Mouse (Mus musculus): ENCODE measurements at regions not wholly inside any gene's neighbourhood (a gene's known extent, or its start where the extent isn't known, plus 50 kb on each side); places are given as distances from the start of the nearest gene placed in this dataset.
"Not testable (repeated sequence)": the region's sequence is repeated elsewhere in the genome, so short reads cannot be mapped to it uniquely, and the experiment has no call there.

DNA sequence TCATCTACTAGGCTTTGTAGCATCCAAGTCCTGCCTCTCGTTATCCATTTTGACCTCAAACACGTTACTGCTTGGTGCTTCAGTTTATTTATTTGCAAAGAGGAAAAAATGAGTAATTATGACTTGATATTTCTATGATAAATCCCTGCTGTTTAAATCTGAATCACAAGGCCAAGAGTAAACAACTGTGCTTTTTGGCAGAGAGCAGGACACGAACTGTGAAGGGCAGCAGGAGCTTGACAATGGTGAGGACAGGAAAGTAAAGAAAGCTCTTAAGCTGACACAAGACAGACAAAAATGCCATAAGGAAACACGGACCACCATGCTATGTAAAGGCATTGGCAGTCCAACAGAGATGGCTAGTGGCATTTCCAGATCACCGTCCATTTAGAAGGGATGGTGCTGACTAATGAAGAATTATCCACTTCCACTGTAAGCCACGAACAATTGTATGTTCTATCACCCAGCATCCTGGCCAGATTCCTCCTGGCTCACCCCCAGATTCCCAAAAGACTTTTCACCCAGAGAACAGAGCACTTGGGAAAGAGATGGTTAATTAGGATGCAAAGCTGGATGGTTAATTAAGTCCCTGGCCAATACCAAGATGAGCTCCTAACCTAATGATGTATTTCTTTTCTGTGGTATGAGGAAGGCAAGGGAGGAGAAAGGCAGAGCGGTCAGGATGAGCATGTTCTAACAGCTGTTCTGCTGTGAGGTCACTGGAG lies 476.1 kb upstream of the Cdh5 start:
- Histone ChIP-seq H3K9ac (no peak overlapping the region), H3K9me3 (replicated peaks) (no peaks in the 10 kb centered on the region), H3K27ac (no peak overlapping the region), H3K4me3 (no peak overlapping the region), H3K4me2 (no peak overlapping the region), H3K27me3 (no peaks in the 10 kb centered on the region), H3K4me1 (replicated peaks) (no peaks in the 10 kb centered on the region), H3K36me3 (no peaks in the 10 kb centered on the region)
- 62% methylated on average over 7 of the region's 7 CpGs for WGBS
- no peak for ATAC-seq (replicated peaks; ENCODE audit: insufficient number of reproducible peaks, insufficient read depth, low FRiP score, low read depth)

DNA sequence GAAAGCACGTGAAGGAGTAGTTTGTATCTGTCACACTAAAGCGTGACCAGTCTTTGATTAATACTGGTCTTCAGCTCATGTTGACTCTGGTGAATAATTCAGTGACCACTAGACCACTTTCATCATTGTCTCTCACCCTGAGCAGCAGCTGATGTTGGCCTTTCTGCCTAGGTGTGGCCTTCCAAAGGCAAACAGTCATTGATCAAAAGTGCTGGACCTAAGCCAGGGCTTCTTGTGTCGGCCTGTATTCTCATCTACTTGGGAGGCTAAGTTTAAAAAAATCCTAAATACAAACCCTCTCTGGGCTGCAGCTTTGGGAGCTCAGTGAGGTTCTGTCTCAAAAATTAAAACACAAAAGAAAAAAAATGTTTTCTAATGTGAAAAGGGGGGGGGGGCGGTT lies 475.0 kb upstream of the Cdh5 start:
- Histone ChIP-seq H3K27ac (no peak overlapping the region), H3K4me3 (no peak overlapping the region), H3K9ac (no peak overlapping the region), H3K9me3 (replicated peaks) (no peaks in the 10 kb centered on the region), H3K36me3 (no peaks in the 10 kb centered on the region), H3K4me1 (replicated peaks) (no peaks in the 10 kb centered on the region), H3K4me2 (no peak overlapping the region), H3K27me3 (no peaks in the 10 kb centered on the region)
- ATAC-seq (replicated peaks; ENCODE audit: insufficient number of reproducible peaks, insufficient read depth, low FRiP score, low read depth), result no peak
- WGBS, result 52% methylated on average over 4 of the region's 4 CpGs

DNA sequence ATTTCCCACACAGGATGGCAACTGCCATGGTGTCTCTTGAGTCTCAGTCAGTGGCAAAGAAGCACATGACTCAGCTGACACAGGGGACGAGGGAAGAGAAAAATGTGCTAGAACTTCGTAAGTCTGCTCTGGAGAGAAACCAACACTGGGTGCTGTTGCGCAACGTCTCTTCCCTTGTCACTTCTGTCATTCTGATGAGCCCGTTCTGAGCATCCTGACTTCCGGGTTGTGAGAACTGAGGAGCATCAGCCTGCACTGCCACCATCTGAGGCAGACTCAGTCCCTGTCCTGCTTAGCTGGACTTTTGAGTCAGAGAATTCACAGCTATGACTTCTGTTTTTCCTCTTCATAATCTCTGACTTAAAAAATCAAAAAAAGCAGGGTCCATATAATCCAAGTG lies 468.9 kb upstream of the Cdh5 start:
- H3K27ac ChIP-seq, result no peak overlapping the region
- H3K9ac ChIP-seq, result no peak overlapping the region
- H3K9me3 ChIP-seq (replicated peaks), result no peaks in the 10 kb centered on the region
- no peaks in the 10 kb centered on the region for H3K27me3 ChIP-seq
- no peaks in the 10 kb centered on the region for H3K36me3 ChIP-seq
- no peak for ATAC-seq (replicated peaks; ENCODE audit: insufficient number of reproducible peaks, insufficient read depth, low FRiP score, low read depth)
- 69% methylated on average over 6 of the region's 6 CpGs for WGBS
- no peaks in the 10 kb centered on the region for H3K4me1 ChIP-seq (replicated peaks)
- no peak overlapping the region for H3K4me3 ChIP-seq
- H3K4me2 ChIP-seq, result no peak overlapping the region

DNA sequence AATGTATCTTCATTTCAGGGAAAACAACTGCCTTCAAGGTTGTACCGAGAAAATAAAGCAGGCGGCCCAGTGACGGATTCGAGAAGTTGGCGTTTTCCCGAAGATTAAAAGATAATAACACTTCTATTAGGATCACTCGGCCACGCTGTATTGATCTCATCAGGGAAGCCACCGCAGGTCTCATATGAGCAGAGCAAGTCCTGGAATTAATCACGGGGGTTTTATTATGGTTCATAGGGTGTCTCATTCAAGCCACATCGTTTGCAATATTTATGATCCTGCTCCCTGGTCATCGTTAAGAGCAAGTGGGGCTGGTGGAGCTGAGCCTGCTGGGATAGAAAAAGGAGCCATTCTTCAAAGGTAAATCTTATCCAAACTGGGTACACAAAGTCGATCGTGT lies 466.5 kb upstream of the Cdh5 start:
- no peaks in the 10 kb centered on the region for H3K4me1 ChIP-seq (replicated peaks)
- H3K4me2 ChIP-seq, result no peak overlapping the region
- no peaks in the 10 kb centered on the region for H3K27me3 ChIP-seq
- H3K4me3 ChIP-seq, result no peak overlapping the region
- no peak overlapping the region for H3K9ac ChIP-seq
- no peaks in the 10 kb centered on the region for H3K9me3 ChIP-seq (replicated peaks)
- 85% methylated on average over 14 of the region's 14 CpGs for WGBS
- H3K36me3 ChIP-seq, result no peaks in the 10 kb centered on the region
- ATAC-seq (replicated peaks; ENCODE audit: insufficient number of reproducible peaks, insufficient read depth, low FRiP score, low read depth), result no peak
- no peak overlapping the region for H3K27ac ChIP-seq

DNA sequence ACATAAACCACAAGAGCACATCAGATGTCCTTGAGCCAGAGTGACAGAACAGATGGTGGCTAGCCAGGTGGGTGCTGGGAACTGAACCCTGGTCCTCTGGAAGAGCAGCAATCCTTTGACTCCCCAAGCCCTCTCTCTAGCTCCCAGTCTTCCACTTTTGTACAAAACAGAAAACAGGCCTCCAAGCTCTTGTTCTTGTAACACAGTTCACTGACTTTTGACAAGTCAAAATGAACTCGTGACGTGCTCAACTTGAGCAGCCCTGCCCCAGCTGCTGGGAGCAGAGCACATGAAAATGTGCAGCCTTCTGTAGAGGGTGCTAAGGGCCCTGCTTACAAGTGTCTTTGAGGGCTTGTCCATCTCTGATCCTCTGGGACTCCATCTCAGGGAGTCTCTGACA lies 457.8 kb upstream of the Cdh5 start:
- H3K27ac ChIP-seq, result no peak overlapping the region
- H3K4me1 ChIP-seq (replicated peaks), result no peaks in the 10 kb centered on the region
- no peak overlapping the region for H3K4me2 ChIP-seq
- no peak for ATAC-seq (replicated peaks; ENCODE audit: insufficient number of reproducible peaks, insufficient read depth, low FRiP score, low read depth)
- no peaks in the 10 kb centered on the region for H3K36me3 ChIP-seq
- no peak overlapping the region for H3K9ac ChIP-seq
- no peaks in the 10 kb centered on the region for H3K27me3 ChIP-seq
- H3K4me3 ChIP-seq, result no peak overlapping the region
- no peaks in the 10 kb centered on the region for H3K9me3 ChIP-seq (replicated peaks)
- 83% methylated on average over 2 of the region's 2 CpGs for whole genome bisulfite sequencing

DNA sequence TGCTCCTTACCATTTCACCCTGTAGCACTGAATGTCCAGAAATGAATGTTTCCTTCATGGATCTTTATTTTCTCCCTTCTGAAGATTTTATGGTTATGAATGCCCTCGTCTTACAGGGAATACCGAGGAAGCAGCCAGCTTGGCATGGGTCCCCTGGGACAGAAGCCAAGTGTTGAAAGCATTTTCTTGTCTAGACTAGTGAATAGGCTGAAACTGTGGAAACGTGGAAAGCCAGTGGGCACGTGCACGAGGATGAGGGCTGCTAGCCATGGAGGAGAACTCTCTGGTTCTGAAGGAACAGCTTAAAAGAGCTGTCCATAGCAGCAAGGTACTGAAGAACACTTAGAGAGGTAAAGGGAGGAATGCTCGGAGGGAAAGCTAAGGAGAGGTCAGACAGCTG lies 457.3 kb upstream of the Cdh5 start:
- Histone ChIP-seq H3K27ac (no peak overlapping the region), H3K36me3 (no peaks in the 10 kb centered on the region), H3K9ac (no peak overlapping the region), H3K9me3 (replicated peaks) (no peaks in the 10 kb centered on the region), H3K4me2 (no peak overlapping the region), H3K4me3 (no peak overlapping the region), H3K4me1 (replicated peaks) (no peaks in the 10 kb centered on the region), H3K27me3 (no peaks in the 10 kb centered on the region)
- 63% methylated on average over 6 of the region's 6 CpGs for WGBS
- no peak for ATAC-seq (replicated peaks; ENCODE audit: insufficient number of reproducible peaks, insufficient read depth, low FRiP score, low read depth)

DNA sequence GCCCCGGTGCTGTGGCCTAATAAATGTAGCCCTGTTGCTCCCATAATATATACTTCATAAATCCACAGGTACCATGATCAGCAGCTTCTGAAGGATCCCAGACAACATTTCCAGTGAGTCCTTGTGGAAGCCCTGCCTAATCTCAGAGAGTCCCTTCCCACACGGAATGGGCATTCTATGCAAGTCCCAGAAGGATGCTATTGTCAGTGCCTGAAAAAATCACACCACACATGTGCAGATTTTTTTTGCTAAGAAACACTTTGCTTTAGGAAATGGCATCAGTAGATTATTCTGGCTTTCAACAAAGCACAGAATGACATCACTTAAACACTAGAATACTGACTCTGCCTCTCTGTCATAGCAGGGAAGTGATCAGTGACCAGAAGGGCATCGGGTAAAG lies 456.6 kb upstream of the Cdh5 start:
- Histone ChIP-seq H3K27me3 (no peaks in the 10 kb centered on the region), H3K4me3 (no peak overlapping the region), H3K9ac (no peak overlapping the region), H3K27ac (no peak overlapping the region), H3K4me1 (replicated peaks) (no peaks in the 10 kb centered on the region), H3K36me3 (no peaks in the 10 kb centered on the region), H3K4me2 (no peak overlapping the region), H3K9me3 (replicated peaks) (no peaks in the 10 kb centered on the region)
- ATAC-seq (replicated peaks; ENCODE audit: insufficient number of reproducible peaks, insufficient read depth, low FRiP score, low read depth), result no peak
- WGBS, result 83% methylated on average over 3 of the region's 3 CpGs

DNA sequence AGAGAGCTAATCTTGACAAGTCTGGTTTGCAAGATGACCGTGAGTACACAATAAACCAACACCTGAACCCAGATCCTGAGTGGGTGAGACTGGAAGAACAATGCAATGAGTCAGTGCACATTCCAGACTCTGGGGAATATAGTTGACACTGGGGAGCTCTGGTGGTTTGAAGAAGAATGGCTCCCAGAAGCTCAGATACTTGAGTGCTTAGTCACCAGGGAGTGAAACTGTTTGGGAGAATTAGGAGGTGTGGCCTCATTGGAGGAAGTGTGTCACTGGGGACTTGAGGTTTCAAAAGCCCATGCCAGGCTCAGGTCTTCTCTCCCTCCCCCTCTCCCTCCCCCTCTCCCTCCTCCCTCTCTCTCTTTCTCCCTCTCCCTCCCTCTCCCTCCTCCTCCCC lies 436.6 kb upstream of the Cdh5 start:
- H3K27me3 ChIP-seq, result no peaks in the 10 kb centered on the region

DNA sequence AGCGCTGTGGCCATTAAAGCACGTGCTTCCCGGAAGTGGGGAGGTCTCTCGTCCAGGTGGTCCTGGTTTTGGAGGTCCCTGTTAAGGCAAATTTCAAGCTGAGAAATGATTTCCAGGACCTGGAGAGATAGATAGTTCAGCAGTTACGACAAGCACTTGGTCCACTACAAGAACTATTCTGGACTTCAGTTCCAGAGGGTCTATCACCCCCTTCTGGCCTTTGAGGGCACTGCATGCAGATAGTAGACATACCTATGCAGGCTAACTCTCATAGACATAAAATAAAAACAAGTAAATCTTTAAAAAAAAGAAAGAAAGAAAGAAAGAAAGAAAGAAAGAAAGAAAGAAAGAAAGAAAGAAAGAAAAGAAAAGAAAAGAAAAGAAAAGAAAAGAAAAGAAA lies 415.2 kb upstream of the Cdh5 start:
- H3K9me3 ChIP-seq (replicated peaks); H3K9ac ChIP-seq; H3K4me2 ChIP-seq; H3K27me3 ChIP-seq; H3K4me1 ChIP-seq (replicated peaks); H3K4me3 ChIP-seq; H3K27ac ChIP-seq; H3K36me3 ChIP-seq; ATAC-seq (replicated peaks; ENCODE audit: insufficient number of reproducible peaks, insufficient read depth, low FRiP score, low read depth): not testable (repeated sequence)
- 84% methylated on average over 5 of the region's 5 CpGs for WGBS

More for the DNA sequence above, 436.6 kb upstream of the Cdh5 start:
- Histone ChIP-seq H3K27ac (no peak overlapping the region), H3K4me2 (no peak overlapping the region), H3K9ac (no peak overlapping the region), H3K36me3 (no peaks in the 10 kb centered on the region), H3K4me1 (replicated peaks) (no peaks in the 10 kb centered on the region), H3K9me3 (replicated peaks) (no peaks in the 10 kb centered on the region), H3K4me3 (no peak overlapping the region)
- ATAC-seq (replicated peaks; ENCODE audit: insufficient number of reproducible peaks, insufficient read depth, low FRiP score, low read depth), result no peak
- WGBS, result 59% methylated on average over 1 of the region's 1 CpGs

DNA sequence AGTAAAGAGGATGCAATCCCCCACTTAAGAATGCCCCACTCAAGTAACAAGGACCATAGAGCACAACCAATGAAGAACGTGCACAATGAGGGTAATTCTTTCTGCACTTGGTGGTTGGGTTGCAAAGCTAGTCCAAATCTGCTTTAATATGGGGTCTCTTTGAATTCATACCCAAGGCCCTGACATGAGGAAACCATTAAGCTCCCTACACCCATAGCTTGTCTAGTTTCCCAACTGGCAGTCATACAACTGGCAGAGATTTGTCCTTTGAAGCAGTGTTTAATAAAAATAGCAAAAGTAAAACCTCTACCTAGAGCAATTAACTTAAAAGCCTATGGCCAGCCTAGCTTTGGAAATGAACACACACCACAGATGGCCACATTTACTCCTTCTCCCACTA lies 411.0 kb upstream of the Cdh5 start:
- WGBS, result 78% methylated on average over 1 of the region's 1 CpGs
- H3K27me3 ChIP-seq, result no peaks in the 10 kb centered on the region
- H3K4me2 ChIP-seq, result no peak overlapping the region
- no peak overlapping the region for H3K27ac ChIP-seq
- no peaks in the 10 kb centered on the region for H3K4me1 ChIP-seq (replicated peaks)
- no peak overlapping the region for H3K9ac ChIP-seq
- ATAC-seq (replicated peaks; ENCODE audit: insufficient number of reproducible peaks, insufficient read depth, low FRiP score, low read depth), result no peak
- H3K4me3 ChIP-seq, result no peak overlapping the region
- H3K9me3 ChIP-seq (replicated peaks), result no peaks in the 10 kb centered on the region
- no peaks in the 10 kb centered on the region for H3K36me3 ChIP-seq

DNA sequence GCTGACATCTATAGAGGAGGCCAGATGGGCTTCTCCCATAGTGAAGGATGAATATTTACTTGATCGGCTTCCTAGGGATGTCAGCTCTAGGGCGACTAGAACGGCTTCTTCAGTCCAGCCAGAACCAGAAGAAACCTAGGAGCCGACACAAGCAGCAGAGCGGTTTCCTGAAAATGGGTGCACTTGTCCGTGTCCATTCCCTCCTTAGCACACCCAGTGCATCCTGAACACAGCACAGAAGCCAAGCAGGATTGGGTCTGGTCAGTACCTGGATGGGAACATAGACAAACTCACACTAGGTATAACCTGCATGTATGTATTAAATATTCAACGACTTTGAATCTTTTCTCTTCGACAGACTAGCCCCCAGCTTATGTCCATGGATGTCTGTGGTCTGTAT lies 407.9 kb upstream of the Cdh5 start:
- no peaks in the 10 kb centered on the region for H3K36me3 ChIP-seq
- no peaks in the 10 kb centered on the region for H3K27me3 ChIP-seq
- no peak overlapping the region for H3K27ac ChIP-seq
- WGBS, result 91% methylated on average over 8 of the region's 8 CpGs
- no peaks in the 10 kb centered on the region for H3K4me1 ChIP-seq (replicated peaks)
- H3K4me3 ChIP-seq, result no peak overlapping the region
- no peak overlapping the region for H3K9ac ChIP-seq
- no peak for ATAC-seq (replicated peaks; ENCODE audit: insufficient number of reproducible peaks, insufficient read depth, low FRiP score, low read depth)
- H3K4me2 ChIP-seq, result no peak overlapping the region
- H3K9me3 ChIP-seq (replicated peaks), result no peaks in the 10 kb centered on the region

DNA sequence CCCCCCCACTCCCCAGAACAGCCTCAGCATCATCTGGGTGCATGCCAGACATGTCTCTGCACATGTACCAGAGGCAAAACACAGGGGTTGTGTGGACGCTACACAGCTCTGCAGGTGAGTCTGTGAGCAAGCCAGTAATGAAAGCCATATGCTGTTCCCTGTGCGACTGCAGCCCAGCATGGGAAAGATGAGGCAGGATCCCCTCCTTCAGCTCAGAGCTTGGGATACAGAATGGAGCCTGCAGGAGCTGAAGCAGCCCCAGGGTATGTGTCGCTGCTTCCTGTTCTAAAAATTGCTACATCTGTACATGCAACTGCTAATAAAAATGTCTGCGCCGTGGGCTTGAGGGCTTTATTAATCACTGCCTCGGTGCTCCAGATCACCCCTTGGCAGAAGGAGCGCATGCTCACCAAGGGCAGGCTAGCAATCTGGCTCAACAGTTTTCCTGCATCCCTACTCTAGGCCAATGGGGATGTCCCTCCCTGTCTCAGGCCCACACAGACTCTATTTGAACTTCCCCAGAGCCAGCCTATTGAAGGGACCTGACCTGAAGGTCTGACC lies 407.0 kb upstream of the Cdh5 start:
- H3K27me3 ChIP-seq, result no peaks in the 10 kb centered on the region
- WGBS, result 74% methylated on average over 7 of the region's 7 CpGs
- H3K36me3 ChIP-seq, result no peaks in the 10 kb centered on the region
- H3K9ac ChIP-seq, result no peak overlapping the region
- H3K4me1 ChIP-seq (replicated peaks), result no peaks in the 10 kb centered on the region
- no peaks in the 10 kb centered on the region for H3K9me3 ChIP-seq (replicated peaks)
- ATAC-seq (replicated peaks; ENCODE audit: insufficient number of reproducible peaks, insufficient read depth, low FRiP score, low read depth), result no peak
- no peak overlapping the region for H3K27ac ChIP-seq
- H3K4me3 ChIP-seq, result no peak overlapping the region
- H3K4me2 ChIP-seq, result no peak overlapping the region

Measured in heart, embryonic 15.5 days (tissue).